Mouse (Mus musculus) thymus, postnatal 14 days (tissue): Measurements from ENCODE around the gene Dip2c.
A peak's percentile ranks its signal among the peaks of the same experiment; 100 is the strongest.

Experiments
- DNase-seq: peaks from one replicate; pipeline ENCODE4 v3.0.0; 2021

Dip2c gene

DNA sequence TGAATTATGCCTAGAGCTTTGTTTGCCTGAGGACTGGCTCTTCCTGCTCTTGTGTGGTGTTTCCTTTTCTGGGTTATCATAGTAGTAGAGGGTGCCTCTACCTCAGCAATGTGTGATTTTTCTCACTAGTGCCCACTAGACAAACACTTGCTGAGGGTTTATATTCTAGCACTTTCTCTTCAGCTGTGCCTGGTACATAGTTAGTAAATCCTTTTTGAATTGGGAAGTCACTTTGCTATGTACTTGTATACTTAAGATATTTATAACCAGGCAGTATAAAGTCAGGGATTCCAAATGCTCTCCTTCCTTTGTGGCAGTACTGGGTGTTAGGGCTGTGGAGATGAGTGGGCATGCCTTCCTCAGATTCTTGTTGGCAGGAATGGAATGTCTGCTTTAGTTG is 56.9 kb downstream of the Dip2c start:
- DNase-seq = no peak

DNA sequence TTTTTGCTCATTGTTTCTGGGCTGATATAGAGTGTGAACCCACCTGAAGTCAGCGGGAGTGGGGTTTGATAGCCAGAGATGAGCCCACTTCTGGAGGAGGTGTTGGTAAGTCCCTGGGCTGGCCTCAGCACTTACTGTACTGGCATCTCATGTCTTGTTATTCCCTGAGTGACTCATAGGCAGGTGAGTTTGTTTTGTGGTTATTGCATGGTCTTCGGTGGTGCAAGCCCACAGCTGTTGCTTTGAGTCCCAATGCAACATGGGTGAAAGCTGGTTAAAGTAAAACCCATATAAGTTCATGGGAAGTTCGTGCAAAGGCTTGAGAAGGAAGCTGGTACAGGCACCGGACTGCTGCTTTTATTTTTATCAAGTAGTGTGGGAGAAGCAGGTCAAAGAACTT is 64.0 kb downstream of the Dip2c start:
- no peak for DNase-seq

DNA sequence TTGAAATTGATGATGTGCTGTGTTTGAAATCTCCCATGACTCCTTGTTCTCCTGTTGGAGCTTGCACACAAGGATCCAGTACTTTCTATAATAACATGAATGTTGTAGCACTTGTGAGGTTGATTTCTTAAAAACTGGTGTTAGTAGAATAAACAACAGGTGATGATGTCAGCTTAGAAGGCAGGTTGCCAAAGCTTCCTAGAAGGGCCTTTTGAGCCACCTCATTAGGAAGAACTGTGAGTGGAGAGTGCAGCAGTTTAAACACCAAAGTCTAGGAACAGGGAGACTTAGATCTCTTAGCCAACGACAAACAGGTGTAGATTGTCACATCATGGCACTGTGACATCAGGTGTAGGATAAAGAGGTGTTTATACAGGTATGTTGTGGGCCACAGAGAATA is 66.4 kb downstream of the Dip2c start:
- DNase-seq = no peak

DNA sequence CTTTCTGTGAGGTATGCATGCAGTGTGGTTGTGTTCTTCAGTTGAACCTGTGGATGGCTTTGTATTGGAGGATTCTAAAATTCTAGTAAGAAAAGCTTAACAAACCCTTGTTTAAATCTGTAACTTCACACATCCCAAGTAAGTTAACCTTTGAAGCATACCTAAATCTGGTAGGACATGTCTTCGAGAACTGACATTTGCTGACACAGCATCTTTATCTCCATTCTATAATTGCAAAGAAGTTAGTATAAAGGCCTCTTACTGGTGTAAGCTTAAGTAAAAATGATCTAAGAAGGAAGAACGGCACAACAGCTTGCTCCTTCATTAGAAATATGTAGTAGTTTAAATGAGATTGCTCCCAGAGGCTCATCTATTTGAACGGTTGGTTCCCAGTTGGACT is 71.1 kb downstream of the Dip2c start:
- DNase-seq = no peak

DNA sequence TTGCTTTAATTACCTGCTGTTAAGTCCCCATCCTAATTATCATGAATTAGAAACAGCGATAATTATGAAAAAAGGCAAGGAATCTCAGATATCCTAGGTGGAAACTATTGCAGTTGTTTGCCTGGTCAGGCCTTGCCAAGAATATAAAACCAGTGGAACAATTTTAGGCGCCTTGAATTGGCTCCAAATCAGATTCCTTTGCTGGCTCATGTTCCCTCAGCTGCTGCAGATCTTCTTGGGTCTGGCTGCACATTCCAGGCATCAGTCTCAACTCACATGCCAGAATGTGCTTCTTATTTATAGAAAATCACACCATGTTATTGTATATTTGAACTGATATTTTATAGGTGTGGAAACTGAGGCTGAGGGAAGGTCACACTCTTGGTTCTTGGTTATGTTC is 74.3 kb downstream of the Dip2c start:
- DNase-seq = no peak

DNA sequence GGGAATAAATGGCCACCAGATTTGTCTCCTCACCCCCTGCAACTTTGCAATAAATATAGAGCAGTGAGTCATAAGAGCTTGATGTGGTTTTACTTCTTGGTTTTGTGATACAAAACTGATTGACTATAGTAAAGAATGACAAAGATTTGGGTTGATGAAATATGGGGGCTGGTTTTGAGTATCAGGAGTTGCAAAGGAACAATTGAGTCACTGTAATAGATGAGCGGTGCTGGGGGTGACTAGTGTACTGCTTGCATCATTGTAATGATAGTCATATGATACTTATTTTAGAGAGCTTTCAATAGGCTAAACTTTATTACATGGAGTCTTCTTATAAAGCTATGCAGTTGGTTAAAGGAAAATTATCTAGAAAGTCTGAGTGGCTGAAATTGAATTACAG is 77.6 kb downstream of the Dip2c start:
- no peak for DNase-seq

DNA sequence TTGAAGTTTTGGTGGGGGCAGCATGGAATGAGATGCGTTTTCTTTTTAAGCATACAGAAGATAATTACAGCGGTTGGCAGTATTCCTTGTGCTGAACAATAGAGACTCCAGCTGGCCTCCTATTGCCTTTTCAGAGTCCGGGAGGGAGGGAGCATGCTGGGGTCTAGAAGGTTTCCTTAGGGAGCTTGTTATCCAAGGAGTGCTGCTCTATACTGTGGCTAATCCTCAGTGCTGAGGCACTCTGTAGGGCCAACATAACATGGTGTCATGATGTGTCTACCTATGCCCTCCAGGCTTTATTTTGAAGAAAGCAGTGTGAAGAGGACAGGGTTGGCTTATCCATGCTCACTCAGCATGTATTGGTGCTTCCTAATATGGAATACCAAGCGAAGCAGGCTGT is 79.0 kb downstream of the Dip2c start:
- DNase-seq = no peak

DNA sequence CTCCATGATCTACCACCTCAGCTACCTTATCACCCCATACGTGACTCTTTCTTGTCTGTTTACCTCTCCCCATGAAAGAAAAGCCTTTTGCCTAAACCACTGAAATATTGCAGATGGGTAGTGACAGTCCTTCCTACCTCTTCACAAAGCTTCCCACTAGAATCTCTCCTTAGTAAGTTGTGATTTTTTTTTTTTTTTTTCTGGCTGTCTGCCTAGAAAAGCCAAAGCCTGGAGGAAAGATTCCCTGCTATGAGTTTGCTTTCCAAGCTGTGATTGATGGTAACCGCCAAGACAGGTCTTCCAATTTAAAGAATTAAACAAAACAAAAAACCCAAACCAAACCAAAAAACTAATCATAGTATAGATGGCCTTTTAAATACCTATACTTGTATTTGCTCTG is 85.1 kb downstream of the Dip2c start:
- no peak for DNase-seq

DNA sequence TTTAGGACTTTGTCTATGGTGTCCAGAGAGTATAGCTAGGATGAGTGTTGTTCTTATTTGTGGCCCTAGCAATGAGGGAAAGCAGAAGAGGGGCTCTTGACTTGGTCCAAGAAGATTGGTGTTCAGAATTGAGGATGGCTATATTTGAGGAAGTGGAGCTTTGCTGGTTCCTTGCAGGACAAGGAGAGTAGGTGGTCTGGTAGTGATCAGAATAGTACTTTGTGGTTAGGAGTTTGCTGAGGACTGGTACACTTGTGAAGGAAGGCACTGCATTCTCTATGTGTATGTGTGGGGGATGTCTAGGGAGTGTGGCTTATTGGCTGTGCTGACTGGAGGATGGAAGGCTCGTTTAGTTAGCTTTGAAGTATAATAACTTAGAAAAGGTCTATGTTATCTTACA is 95.1 kb downstream of the Dip2c start:
- no peak for DNase-seq

DNA sequence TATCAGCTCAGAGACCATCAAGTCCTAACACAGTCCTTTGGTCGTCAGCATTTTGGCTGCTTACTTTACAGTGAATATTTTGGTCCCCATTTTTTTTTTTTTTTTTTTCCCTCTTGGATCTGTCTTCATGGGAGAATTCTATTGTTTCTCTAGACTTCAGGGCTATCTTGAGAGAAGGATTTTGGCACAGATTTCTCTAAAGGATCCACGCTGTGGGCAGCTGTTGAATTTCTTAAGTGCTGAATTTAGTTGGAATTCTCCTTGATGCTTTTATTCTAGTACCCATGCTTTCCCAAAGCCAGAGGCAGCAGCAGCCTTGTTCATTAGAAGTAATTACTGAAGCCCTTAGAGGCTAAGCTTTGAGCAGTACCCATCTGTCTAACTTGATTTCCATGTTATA is 100.8 kb downstream of the Dip2c start:
- DNase-seq = no peak

DNA sequence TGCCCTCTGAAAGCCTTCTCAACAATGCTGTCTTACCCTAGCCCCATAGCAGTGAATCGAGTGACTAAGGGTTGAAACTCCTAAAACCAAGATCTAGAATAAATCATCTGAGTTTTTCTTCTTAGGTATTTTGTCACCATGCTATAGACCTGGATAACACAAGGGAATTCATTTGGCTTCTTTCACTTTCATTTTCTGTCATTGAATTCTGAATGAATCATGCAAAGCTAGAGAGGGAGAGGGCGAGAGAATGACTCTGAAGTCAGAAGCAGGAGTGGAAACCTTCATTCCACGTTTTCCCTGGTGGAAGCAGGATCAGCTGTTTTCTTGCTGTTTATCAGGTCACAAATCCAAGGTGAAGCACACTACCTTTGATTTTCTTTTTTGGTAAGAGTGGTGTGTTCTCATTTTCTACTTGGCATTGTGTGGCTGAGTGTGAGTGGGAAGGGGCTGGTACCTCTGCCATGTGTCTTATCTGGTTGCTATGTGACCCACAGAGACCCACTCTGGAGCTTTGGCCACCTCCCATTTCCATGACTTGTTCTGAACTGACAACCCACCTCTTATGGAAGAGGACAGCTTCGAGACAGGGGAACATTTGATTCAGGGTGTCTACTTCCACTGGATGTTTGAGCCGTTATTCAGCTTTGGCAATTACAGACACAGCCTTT is 104.5 kb downstream of the Dip2c start:
- DNase-seq = no peak

DNA sequence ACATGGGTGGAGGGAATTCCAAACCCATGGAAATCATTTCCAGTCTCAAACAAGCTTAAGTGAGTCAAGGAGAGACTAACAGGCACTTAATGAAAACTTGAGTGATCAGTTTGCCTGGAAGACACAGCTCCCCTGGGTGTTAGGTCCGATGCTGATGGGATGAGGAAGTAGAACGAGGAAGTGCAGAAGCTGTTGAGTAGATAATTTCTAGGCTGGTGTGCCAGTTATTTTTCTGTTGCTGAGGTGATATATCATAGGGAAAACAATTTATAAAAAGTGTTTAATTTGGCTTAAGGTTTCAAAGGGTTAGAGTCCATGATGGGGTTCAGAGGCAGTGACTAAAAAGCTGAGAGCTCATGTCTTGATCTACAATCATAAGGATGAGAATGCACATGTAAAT is 111.7 kb downstream of the Dip2c start:
- DNase-seq = no peak

DNA sequence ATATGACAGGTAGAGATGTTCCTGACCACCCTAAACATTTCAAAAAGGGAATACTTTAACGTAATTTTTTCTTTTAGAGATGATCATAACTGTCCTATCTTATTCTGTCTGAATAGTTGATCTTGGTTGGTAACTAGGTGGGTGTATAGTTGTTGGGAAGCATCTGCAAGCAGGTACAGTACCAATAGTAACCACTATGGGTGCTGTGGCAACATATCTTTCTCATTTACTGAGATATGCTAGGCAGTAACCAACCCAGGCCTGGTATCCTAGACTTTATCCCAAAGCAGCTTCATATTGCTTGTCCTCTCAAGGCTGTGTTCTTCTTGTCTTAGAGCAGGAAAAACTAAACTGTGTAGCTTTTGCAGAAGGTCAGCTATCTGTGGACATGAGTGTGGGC is 113.0 kb downstream of the Dip2c start:
- DNase-seq = no peak

DNA sequence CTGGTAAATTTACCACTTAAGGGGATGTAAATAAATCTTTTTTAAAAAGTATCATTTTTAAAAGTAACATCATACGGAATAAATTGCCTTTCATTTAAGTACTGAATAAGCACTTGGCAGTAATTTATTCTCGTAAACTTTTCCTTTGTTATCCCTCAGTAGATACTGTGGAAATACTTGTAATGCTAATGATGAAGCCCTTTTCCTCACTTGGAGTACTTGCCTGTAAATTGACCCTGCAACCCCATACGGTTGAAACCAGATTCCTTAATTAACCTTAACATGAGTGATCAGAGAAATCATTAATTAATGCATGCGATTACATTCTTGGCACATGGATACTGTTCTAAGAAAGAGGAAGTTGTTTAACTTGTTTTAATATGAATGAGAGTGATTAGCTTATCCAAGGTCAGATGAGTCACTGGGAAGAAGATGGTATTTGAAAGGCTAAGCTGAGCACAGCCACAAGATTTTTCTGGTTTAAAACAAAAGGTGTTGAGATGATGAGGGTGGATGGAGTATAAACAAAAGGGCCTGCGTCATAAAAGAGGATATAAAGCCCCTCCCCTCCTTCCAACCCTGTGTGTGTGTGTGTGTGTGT is 114.0 kb downstream of the Dip2c start:
- no peak for DNase-seq

DNA sequence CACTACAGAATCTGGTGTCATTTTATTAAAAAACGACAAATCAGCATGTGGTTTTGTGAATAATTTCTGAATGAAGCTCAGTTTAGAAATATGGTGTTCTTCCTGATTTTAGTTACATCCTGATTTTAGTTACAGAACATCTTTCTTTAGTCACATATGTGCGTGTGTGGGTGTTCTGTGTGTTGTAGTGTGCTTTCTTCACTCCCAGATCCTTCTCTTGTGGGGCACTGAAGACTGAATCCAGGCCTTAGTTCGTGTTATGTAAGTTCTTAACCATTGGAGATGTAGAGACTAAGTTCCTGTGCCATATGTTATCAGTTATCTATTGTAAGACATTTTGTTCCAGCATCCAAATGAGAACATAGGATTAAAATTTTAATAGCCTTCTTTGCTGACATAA is 117.1 kb downstream of the Dip2c start:
- no peak for DNase-seq

DNA sequence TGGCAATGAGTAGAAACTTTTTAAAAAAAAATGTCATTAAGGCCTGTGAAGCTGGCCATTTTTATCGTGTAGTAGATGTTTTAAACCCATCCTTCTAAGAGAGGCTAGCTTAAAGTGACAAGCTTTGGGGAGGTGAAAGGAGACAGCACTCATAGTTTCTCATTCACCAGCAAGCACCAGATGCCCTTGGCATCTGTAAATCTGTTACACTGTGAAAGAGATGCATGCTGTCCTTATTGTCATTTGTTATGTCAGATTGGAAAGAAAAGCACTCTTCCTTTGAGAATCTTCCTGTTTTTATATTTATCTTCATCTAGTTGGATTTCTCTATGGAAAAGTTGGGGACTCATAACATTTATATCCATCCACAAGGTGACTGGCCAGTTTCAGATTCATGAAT is 119.0 kb downstream of the Dip2c start:
- DNase-seq = no peak

DNA sequence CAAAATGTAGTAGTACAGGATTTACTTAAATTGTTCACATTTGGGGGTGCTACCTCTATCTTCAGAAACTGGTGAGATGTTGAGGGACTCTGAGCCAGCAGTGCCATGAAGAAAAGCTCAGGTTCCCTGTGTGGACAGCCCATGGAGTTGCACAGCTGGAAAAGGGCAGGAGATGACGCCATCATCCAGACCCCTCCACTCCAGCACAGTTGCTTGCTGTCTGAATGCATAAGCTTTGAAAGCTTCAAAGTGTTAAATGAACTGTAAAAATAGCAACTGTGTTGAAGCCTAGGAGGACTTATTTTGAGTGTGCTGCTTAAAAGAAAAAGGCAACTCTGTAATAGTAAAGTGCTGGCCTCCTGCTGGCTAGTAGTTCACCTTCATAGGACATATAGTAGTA is 122.5 kb downstream of the Dip2c start:
- no peak for DNase-seq

DNA sequence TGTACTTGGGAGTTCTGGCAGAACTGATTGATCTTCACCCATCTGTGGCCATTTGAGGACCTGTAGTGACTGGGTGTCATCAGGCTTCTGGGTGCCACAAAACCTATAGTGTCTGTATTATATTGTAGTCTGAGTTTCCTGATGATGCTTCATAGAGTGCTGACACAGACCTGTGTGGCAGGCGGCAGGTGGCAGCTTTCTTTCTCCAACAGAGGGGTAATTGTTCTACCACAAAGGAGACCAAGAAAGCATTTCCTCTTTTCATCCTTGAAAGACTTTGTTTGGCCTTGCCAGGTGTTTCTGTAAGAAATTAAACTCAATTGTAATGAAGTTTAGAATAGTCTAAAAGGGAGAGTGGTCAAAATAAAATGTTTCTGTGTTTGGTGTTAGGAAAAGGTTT is 129.1 kb downstream of the Dip2c start:
- DNase-seq = peak; percentile 42

DNA sequence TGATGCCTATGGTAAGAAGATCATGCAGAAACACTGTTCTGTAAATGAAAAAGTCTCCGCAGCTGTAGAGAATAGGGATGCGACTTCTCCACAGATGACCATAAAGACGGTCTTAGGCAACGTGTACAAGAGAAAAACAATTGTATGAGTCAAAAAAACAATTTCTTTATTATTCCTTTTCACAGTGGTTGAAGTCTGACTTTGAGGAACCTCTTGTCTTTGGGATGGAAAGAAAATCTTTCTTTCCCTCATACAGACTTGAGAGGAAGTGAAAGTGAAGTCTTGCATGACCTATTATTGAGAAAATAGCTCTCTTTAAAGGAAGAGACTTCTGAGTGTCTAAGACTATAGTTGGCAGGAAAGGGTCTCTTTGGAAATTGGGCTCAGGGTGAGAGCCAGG is 132.7 kb downstream of the Dip2c start:
- DNase-seq = no peak

DNA sequence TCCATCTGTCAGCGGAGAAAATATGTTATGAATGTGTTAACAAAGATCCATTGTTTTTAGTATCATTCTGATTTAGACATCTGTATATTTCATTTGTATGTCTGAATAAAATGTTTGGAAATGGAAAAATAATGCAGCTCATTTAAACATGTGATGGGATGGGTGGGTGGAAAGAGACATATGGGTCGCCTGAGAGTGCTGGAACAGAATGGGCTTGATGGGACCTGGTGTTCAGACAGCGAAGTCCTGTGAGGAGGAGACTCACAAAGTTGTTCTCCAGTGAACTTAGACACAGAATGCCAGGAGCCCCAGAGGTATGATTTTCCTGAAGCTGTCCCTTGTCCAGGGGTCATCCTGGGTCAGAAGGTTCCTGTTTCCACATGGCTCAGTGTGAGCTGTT is 142.1 kb downstream of the Dip2c start:
- DNase-seq = no peak

DNA sequence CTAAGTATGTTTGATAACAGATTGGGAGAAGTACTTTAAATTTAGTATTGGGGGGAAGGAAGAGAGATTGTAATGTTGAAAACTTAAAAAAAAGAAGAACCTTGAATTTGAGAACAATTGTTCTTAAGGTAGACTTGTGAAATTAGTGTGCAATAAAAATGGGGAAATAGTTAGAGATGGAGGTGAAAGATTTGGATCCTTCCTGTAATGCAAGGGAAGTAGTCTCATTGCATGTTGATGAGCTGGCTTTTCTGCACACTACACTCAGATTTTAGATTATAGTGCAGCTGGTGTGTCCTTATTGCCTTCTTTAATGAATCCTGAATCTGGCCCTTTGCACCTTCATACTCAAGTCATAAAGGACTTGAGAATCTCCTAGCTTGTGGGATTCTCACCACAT is 142.9 kb downstream of the Dip2c start:
- DNase-seq = no peak

DNA sequence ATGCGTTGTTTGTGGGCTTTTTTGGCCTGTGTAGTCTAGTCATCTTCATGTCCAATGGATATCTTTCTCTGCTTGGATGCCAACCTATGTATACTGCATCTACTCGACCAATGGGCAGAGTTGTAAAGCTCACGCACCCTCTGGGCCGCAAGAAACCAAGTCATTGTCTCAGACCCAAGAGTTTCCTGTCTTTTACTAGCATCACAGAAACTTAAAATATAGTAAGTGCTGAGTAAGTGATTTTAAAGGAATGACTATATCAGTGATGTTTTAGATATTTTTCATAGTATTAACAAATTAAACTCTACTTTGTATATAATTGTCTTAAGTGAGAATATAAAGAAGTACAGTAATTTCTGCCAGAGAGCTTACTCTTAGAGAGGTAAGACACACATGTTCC is 145.6 kb downstream of the Dip2c start:
- DNase-seq = no peak

DNA sequence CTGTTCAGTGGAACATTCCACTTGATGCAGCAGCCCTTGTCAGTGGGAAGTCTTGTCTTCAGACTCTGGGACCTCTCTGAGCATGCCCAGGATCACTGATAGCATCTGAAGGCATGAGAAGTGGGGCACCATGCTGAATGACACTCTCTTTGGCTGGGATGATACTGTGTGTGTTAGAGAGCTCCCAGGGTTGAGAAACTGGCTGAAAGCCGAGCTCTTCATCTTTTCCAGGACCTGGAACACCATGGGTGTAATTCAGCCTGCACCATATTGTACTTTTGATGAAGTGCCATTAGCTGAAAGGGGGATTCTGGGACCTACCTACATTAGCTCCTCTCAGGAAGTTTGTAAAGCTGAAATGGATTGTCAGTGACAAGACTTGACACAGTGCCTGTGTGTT is 146.5 kb downstream of the Dip2c start:
- no peak for DNase-seq

DNA sequence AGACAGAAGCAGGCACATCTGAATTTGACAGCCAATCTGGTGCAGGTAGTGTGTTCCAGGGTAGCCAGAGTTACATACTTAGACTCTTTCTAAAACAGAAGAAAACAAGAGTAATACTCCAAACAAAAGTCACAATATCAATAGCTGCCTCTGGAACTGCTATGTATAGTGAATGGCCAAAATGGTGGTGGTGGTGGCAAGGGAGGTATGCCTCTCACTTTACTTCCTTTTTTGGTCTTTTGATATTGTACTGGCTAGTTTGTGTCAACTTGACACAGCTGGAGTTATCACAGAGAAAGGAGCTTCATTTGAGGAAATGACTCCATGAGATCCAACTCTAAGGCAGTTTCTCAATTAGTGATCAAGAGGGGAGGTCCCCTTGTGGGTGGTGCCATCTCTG is 148.1 kb downstream of the Dip2c start:
- no peak for DNase-seq

DNA sequence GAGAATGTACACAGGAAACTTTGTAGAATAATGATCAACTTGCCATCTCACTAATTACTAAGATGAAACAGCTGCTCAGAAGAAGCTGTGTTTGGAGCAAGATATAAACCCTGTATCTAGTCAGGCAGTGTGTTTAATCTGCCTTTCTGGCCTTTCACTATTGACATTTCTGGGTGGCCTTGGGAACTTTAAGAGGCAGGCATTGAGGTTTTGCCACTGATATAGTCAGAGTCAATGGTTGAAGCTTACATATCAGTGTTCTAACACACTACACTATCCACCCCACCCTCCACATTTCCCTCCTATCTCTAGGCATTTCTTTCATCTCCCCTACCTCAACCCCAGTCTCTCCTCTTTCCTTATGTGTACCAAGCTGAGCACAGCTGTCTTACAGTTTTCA is 149.9 kb downstream of the Dip2c start:
- DNase-seq = no peak

DNA sequence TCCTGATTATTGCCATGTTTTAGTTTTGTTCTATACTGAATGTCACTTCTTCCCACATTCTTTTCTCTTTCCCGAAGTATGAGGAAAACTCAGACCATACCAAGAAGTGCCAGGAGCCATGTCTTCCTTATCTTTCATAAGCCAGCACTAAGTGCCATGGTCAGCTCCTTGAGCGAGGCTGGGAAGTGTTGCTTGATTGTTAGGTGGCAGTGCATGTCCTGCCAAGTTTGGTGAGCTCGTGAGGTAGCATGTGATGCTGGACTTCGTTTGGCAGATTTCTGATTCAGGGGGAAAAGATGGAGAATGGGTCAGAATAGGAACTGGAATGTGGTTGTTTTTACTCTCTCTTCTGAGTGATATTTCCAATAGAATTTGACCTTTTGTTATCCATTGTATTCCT is 150.5 kb downstream of the Dip2c start:
- no peak for DNase-seq
